Mouse (Mus musculus) cerebellum, adult (tissue): ENCODE results near the gene Klhl29.

Experiments used
- ATAC-seq: cut with Nextera tagmentation; 2 replicates; pipeline ENCODE4 v1.9.2; 2017; ENCODE audit warnings: mild to moderate bottlenecking, moderate library complexity, mixed read lengths; ENCODE audit not compliant: insufficient number of reproducible peaks, low FRiP score, low TSS enrichment

The Klhl29 gene

GRCm38 (mm10) chr12:5087787-5088519 lies 287.5 kb downstream of the Klhl29 start:
- peak; percentile 61 for ATAC-seq

- no peak for ATAC-seq
Measured at GRCm38 (mm10) chr12:5084714-5085113, 290.8 kb downstream of the Klhl29 start.

- no peak for ATAC-seq
Measured at GRCm38 (mm10) chr12:5081480-5081879, 294.0 kb downstream of the Klhl29 start.

GRCm38 (mm10) chr12:5073191-5073590 lies 302.3 kb downstream of the Klhl29 start:
- ATAC-seq, result no peak

- no peak for ATAC-seq
Measured at GRCm38 (mm10) chr12:5070131-5070530, 305.4 kb downstream of the Klhl29 start.

- ATAC-seq, result no peak
Measured at GRCm38 (mm10) chr12:5067590-5067989, 307.9 kb downstream of the Klhl29 start.

GRCm38 (mm10) chr12:5048104-5048503 lies 327.4 kb downstream of the Klhl29 start:
- no peak for ATAC-seq

GRCm38 (mm10) chr12:5044141-5044540 lies 331.3 kb downstream of the Klhl29 start:
- no peak for ATAC-seq

GRCm38 (mm10) chr12:5038008-5038407 lies 337.5 kb downstream of the Klhl29 start:
- ATAC-seq, result no peak

GRCm38 (mm10) chr12:5029035-5029434 lies 346.4 kb downstream of the Klhl29 start:
- ATAC-seq, result no peak
